Mouse (Mus musculus): Measurements from ENCODE around the gene Drc7.

DNA sequence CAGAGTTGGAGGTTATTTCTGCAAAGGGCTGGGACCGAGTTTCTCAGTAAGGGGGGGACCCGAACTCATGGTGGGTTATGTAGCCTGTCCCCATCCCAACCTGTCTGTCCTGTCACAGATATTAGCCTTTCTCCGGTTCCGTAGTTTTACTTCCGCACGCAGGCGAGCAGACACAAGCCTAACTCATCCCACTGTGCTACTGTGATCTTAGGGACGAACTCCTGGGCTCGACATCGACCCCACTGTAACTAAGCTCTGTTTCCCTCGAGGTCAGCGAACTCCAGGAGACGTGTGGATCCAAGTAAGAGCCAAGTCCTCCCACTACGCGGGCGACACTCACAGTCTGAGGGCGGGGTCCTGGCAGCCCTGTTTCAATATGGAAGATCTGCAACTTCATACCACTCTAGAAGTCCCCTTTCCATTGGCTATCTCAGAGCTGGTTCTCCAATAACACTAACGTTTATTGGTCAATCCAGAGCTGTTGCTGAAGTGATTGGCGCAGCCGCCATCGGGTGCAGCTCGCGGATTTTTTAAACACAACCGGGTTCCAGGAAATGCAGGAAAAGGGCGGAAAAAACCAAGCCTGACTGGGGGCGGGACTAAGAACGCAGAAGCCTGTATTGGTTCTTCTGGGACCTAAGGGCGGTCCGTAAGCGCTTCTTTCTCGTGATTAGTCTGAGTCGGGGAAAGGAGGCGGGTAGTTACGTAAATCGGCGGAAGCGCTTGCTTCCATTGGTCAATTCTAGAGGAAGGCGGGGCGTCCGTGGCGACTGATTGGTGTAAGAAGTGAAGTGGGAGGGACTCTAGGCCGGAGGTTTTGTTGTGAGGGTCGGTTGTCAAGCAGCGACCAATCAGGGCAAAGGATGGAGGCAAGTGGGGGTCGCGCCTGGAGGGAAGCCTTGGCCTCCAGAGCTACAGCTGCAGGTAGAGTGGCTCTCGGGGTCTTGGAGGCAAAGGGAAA is 25.8 kb downstream of the Drc7 start, which contains the start of gene Katnb1:
- TF ChIP-seq EP300 (IDR thresholded peaks at IDR 0.05; ENCODE audit: low read depth), result peak; percentile 100
- no peak for TF ChIP-seq CTCF (IDR thresholded peaks at IDR 0.05; ENCODE audit: low read depth)
